Mouse (Mus musculus): ENCODE results near the gene Ophn1. TPM values are rescaled to one million over a fixed set of nuclear protein-coding genes. Genes with fewer than 3 reads are reported as not detected.

The Ophn1 gene
- polyA plus RNA-seq, 1 experiment from 2014 or later = 13.3 TPM

- Histone ChIP-seq H3K4me1 (no peaks in the 10 kb centered on the region), H3K27me3 (replicated peaks; ENCODE audit: low read depth, poor library complexity, severe bottlenecking) (peaks cover 4% of the 10 kb centered on the region; the same call in 1 of the 2 replicates), H3K9me3 (no peaks in the 10 kb centered on the region), H3K4me3 (no peak overlapping the region), H3K36me3 (replicated peaks) (no peaks in the 10 kb centered on the region), H3K27ac (replicated peaks) (no peak overlapping the region)
- DNase-seq (ENCODE audit: low spot score) = no peak
- WGBS = 69% methylated on average over 2 of the region's 2 CpGs
Observed at GRCm38 (mm10) chrX:98755089-98755488, 135.7 kb downstream of the Ophn1 start.

DNA sequence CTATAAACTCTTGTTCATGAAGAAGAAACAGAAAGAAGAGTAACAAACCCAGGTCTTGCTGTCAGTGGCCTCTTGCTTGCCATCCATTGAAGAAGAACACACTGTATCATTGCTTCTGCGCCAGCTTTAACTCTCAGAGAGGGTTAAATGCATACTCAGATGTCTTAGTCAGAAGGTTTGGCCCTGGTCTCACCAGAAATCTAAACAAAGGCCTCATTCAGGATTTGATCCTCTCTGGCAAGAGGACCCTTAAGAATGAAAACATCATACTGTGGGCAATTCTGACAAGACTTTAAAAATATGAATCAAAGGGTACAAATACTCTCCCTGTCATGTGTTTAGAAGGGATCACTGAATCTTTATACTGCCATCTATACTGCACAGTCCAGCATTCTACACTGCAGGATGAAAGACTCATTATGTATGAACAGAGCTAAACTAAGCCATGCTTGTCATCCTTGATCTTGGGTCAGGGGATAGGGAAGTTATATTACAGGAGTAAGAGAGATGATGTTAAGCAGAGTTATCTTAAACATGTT, 139.5 kb downstream of the Ophn1 start:
- Histone ChIP-seq H3K27me3 (replicated peaks; ENCODE audit: low read depth, poor library complexity, severe bottlenecking) (peaks cover 4% of the 10 kb centered on the region), H3K4me3 (no peak overlapping the region), H3K36me3 (replicated peaks) (no peaks in the 10 kb centered on the region), H3K27ac (replicated peaks) (no peak overlapping the region), H3K4me1 (no peaks in the 10 kb centered on the region), H3K9me3 (no peaks in the 10 kb centered on the region)
- DNase-seq (ENCODE audit: low spot score) = no peak
- 83% methylated on average over 1 of the region's 1 CpGs for WGBS

DNA sequence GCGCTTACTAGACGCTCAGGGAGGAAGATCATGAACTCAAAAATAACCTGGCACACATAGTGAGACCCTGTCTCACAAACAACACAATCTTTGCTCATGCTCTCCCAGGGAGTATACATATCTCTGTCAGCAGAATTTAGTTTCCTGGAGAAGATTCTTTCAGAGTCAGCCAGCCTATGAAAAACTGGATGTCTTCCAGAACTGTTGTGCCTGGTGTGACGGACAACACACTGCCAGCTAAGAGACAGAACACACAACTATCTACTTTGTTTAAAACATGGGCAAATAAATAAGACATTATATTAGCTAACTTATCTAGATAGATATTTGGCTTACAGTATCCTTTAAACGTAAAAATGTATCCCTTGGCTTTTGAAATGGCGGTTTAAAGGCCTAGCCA, 154.1 kb downstream of the Ophn1 start:
- WGBS = 93% methylated on average over 5 of the region's 5 CpGs

GRCm38 (mm10) chrX:98722991-98723390, 167.8 kb downstream of the Ophn1 start:
- Histone ChIP-seq H3K27me3 (replicated peaks; ENCODE audit: low read depth, poor library complexity, severe bottlenecking) (no peaks in the 10 kb centered on the region), H3K36me3 (replicated peaks) (no peaks in the 10 kb centered on the region), H3K4me1 (no peaks in the 10 kb centered on the region), H3K27ac (replicated peaks) (no peak overlapping the region), H3K9me3 (no peaks in the 10 kb centered on the region), H3K4me3 (no peak overlapping the region)
- 90% methylated on average over 10 of the region's 10 CpGs for WGBS
- DNase-seq (ENCODE audit: low spot score) = no peak

More for the DNA sequence above, 154.1 kb downstream of the Ophn1 start:
- H3K4me1 ChIP-seq = no peaks in the 10 kb centered on the region
- no peak overlapping the region for H3K27ac ChIP-seq (replicated peaks)
- DNase-seq (ENCODE audit: low spot score) = no peak
- H3K27me3 ChIP-seq (replicated peaks; ENCODE audit: low read depth, poor library complexity, severe bottlenecking) = no peaks in the 10 kb centered on the region
- no peak overlapping the region for H3K4me3 ChIP-seq
- H3K36me3 ChIP-seq (replicated peaks) = no peaks in the 10 kb centered on the region
- H3K9me3 ChIP-seq = no peaks in the 10 kb centered on the region; the same call in 1 of the 2 replicates

DNA sequence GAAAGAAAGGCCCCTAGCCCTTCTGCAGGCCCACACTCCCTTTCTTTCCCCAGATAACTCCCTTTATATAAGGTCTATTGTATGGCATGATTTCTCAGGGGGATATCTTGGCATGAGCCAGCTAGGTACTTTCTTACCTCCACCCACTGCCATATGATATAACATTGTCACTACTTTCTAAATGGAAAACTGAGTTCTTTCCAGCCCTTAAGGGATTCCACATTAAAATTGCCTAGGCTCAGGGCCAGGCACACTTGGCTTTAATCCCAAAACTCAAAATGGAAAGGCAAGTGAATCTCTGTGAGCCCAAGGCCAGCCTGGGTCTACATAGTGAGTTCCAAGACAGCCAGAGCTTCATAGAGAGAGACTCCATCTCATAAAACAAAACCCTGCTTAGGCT, 183.1 kb downstream of the Ophn1 start:
- no peaks in the 10 kb centered on the region for H3K36me3 ChIP-seq (replicated peaks)
- peaks cover 4% of the 10 kb centered on the region for H3K27me3 ChIP-seq (replicated peaks; ENCODE audit: low read depth, poor library complexity, severe bottlenecking)
- DNase-seq (ENCODE audit: low spot score) = no peak
- no peaks in the 10 kb centered on the region for H3K9me3 ChIP-seq
- no peak overlapping the region for H3K4me3 ChIP-seq
- no peak overlapping the region for H3K27ac ChIP-seq (replicated peaks)
- no peaks in the 10 kb centered on the region for H3K4me1 ChIP-seq

DNA sequence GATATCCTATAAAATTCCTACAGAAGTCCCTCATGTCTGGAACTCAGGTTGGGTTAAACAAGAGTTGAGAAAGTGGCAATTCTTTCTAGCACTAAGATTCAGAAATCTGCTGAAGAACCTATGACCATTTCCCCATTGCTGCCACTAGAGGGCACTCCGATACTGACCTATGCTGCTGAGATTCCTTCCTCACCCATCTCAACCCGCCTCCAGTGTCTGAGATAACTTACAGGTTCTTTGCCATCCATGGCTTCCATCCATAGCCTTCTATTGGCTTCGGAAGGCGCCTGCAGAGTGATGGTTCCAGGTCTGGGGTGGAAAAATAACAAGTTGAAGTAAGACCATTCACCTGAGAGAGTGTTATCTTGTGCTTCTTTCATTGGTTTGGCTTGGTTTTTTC, 189.2 kb downstream of the Ophn1 start:
- peak; percentile 52 for DNase-seq (ENCODE audit: low spot score)
- H3K27me3 ChIP-seq (replicated peaks; ENCODE audit: low read depth, poor library complexity, severe bottlenecking) = peaks cover 18% of the 10 kb centered on the region
- no peaks in the 10 kb centered on the region for H3K9me3 ChIP-seq
- H3K36me3 ChIP-seq (replicated peaks) = no peaks in the 10 kb centered on the region
- H3K4me1 ChIP-seq = no peaks in the 10 kb centered on the region
- no peak overlapping the region for H3K27ac ChIP-seq (replicated peaks)
- WGBS = 24% methylated on average over 4 of the region's 4 CpGs
- H3K4me3 ChIP-seq = no peak overlapping the region

DNA sequence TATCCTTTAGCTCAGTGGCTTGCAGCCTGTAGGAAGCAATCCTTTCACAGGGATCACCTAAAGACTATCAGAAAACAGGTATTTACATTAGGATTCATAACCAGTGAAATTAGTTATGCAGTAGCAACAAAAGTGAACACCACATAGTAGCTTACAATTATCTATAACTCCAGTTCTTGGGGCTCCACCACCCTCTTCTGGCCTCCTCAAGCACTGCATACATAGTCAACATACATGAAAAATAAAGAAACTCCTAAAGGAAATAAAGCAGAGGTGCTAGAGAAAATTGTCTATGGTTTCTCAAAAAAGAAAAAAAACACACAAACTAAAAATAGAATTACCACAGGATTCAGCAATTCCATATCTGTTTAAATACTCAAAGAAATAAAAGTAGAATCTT, 208.2 kb downstream of the Ophn1 start:
- H3K27me3 ChIP-seq (replicated peaks; ENCODE audit: low read depth, poor library complexity, severe bottlenecking) = no peaks in the 10 kb centered on the region
- no peak overlapping the region for H3K27ac ChIP-seq (replicated peaks)
- H3K4me3 ChIP-seq = no peak overlapping the region
- no peak for DNase-seq (ENCODE audit: low spot score)
- no peaks in the 10 kb centered on the region for H3K9me3 ChIP-seq
- no peaks in the 10 kb centered on the region for H3K36me3 ChIP-seq (replicated peaks)
- H3K4me1 ChIP-seq = no peaks in the 10 kb centered on the region

DNA sequence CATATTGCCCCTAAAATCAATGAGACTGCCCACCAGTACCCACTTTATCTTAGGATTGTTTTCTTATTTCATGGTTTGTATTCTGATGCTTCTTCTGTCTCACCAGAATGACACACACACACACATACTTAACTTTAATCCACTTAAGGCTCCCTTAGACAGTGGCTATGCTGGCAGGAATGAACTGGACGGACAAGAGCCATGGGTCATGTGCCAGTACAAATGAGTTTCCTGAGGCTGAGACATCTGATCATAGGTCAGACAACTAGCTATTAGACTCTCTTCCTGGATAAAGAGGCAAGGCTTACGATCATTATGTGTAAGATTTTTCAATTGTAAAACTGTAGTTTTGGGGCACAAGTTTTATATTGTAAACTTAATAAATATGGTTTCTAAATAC, 209.5 kb downstream of the Ophn1 start:
- Histone ChIP-seq H3K36me3 (replicated peaks) (no peaks in the 10 kb centered on the region), H3K9me3 (no peaks in the 10 kb centered on the region), H3K27ac (replicated peaks) (no peak overlapping the region), H3K4me1 (no peaks in the 10 kb centered on the region), H3K4me3 (no peak overlapping the region), H3K27me3 (replicated peaks; ENCODE audit: low read depth, poor library complexity, severe bottlenecking) (0 out of 2 replicates have a peak, but pooled peaks cover 5% of the 10 kb centered on the region)
- WGBS = 61% methylated on average over 2 of the region's 2 CpGs
- no peak for DNase-seq (ENCODE audit: low spot score)

- Histone ChIP-seq H3K4me3 (no peak overlapping the region), H3K27ac (replicated peaks) (no peak overlapping the region), H3K27me3 (replicated peaks; ENCODE audit: low read depth, poor library complexity, severe bottlenecking) (no peaks in the 10 kb centered on the region), H3K4me1 (no peaks in the 10 kb centered on the region), H3K9me3 (no peaks in the 10 kb centered on the region), H3K36me3 (replicated peaks) (no peaks in the 10 kb centered on the region)
- no peak for DNase-seq (ENCODE audit: low spot score)
Observed at GRCm38 (mm10) chrX:98670988-98671387, 219.8 kb downstream of the Ophn1 start.

GRCm38 (mm10) chrX:98651431-98651830, 239.4 kb downstream of the Ophn1 start:
- Histone ChIP-seq H3K9me3 (no peaks in the 10 kb centered on the region), H3K27me3 (replicated peaks; ENCODE audit: low read depth, poor library complexity, severe bottlenecking) (0 out of 2 replicates have a peak, but pooled peaks cover 4% of the 10 kb centered on the region), H3K4me1 (no peaks in the 10 kb centered on the region), H3K36me3 (replicated peaks) (no peaks in the 10 kb centered on the region), H3K4me3 (no peak overlapping the region), H3K27ac (replicated peaks) (no peak overlapping the region)
- DNase-seq (ENCODE audit: low spot score) = no peak

- DNase-seq (ENCODE audit: low spot score) = no peak
- Histone ChIP-seq H3K9me3 (no peaks in the 10 kb centered on the region), H3K27ac (replicated peaks) (no peak overlapping the region), H3K27me3 (replicated peaks; ENCODE audit: low read depth, poor library complexity, severe bottlenecking) (peaks cover 9% of the 10 kb centered on the region; the same call in 1 of the 2 replicates), H3K4me1 (no peaks in the 10 kb centered on the region), H3K36me3 (replicated peaks) (no peaks in the 10 kb centered on the region), H3K4me3 (no peak overlapping the region)
- WGBS = 73% methylated on average over 3 of the region's 3 CpGs
Observed at GRCm38 (mm10) chrX:98628666-98629404, 262.0 kb downstream of the Ophn1 start.

DNA sequence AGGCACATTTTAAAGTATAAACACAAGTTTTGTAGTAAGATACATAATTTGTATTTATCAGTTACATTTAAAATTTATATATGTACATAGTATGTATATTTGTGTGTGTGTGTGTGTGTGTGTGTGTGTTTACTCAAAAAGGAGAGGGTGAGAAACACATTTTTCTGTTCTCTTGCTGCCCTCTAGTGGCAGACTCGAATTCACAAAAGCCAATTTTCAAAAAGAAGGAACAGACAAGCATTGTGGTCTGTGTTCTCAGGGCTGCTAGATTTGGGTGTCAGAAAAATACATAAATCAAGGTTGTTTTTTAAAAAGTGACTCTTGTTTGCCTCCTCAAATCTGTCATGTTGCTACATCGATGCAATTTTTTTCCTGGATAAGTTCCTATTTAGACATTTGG, 272.0 kb downstream of the Ophn1 start:
- Histone ChIP-seq H3K27me3 (replicated peaks; ENCODE audit: low read depth, poor library complexity, severe bottlenecking) (no peaks in the 10 kb centered on the region), H3K27ac (replicated peaks) (no peak overlapping the region), H3K36me3 (replicated peaks) (no peaks in the 10 kb centered on the region), H3K4me3 (no peak overlapping the region), H3K9me3 (no peaks in the 10 kb centered on the region), H3K4me1 (no peaks in the 10 kb centered on the region)
- DNase-seq (ENCODE audit: low spot score) = peak; percentile 15
- WGBS = 6% methylated on average over 2 of the region's 2 CpGs

- Histone ChIP-seq H3K27ac (replicated peaks) (no peak overlapping the region), H3K27me3 (replicated peaks; ENCODE audit: low read depth, poor library complexity, severe bottlenecking) (no peaks in the 10 kb centered on the region), H3K36me3 (replicated peaks) (no peaks in the 10 kb centered on the region), H3K4me1 (no peaks in the 10 kb centered on the region), H3K9me3 (no peaks in the 10 kb centered on the region), H3K4me3 (no peak overlapping the region)
- 81% methylated on average over 4 of the region's 4 CpGs for WGBS
- no peak for DNase-seq (ENCODE audit: low spot score)
Observed at GRCm38 (mm10) chrX:98617426-98617825, 273.4 kb downstream of the Ophn1 start.

Measured in embryonic facial prominence, embryonic 10.5 days (tissue).